Mouse (Mus musculus) gastrocnemius, adult 8-10 months (tissue): ENCODE measurements around the gene Dlgap1. TPM values are rescaled to one million over a fixed set of nuclear protein-coding genes. Genes with fewer than 3 reads are reported as not detected.

Experiments used
- DNase-seq, 2 experiments: peaks; one replicate each; pipeline ENCODE4 v3.0.0; 2022; ENCODE audit warnings: low spot score in 2 of 2
- total RNA-seq, 4 experiments: library from RNA; stranded (reverse); gene quantifications; 2 replicates each; pipeline ENCODE4 v1.2.4; 2022

The Dlgap1 gene
- total RNA-seq, 4 experiments from 2014 or later: 0.10 to 0.51 (median 0.30) TPM

- no peak for DNase-seq
These were observed 203.7 kb downstream of the Dlgap1 start for GRCm38 (mm10) chr17:70172500-70173036.

- DNase-seq: no peak
These were observed 205.0 kb downstream of the Dlgap1 start for GRCm38 (mm10) chr17:70173916-70174315.

- DNase-seq: no peak
These were observed 222.4 kb downstream of the Dlgap1 start for GRCm38 (mm10) chr17:70191228-70191627.

- no peak for DNase-seq
These were observed 254.0 kb downstream of the Dlgap1 start for GRCm38 (mm10) chr17:70222891-70223290.

- no peak for DNase-seq
These were observed 278.5 kb downstream of the Dlgap1 start for GRCm38 (mm10) chr17:70247342-70247741.

GRCm38 (mm10) chr17:70248250-70248649 is 279.4 kb downstream of the Dlgap1 start:
- no peak for DNase-seq

- DNase-seq: no peak
These were observed 283.6 kb downstream of the Dlgap1 start for GRCm38 (mm10) chr17:70252476-70252875.

GRCm38 (mm10) chr17:70256371-70256770 is 287.5 kb downstream of the Dlgap1 start:
- DNase-seq: no peak

GRCm38 (mm10) chr17:70263156-70263555 is 294.3 kb downstream of the Dlgap1 start:
- no peak for DNase-seq

- DNase-seq: no peak
These were observed 303.3 kb downstream of the Dlgap1 start for GRCm38 (mm10) chr17:70272125-70272524.

GRCm38 (mm10) chr17:70287708-70288107 is 318.8 kb downstream of the Dlgap1 start:
- DNase-seq: no peak

- no peak for DNase-seq
These were observed 325.2 kb downstream of the Dlgap1 start for GRCm38 (mm10) chr17:70294106-70294505.

- DNase-seq: no peak
These were observed 333.1 kb downstream of the Dlgap1 start for GRCm38 (mm10) chr17:70301941-70302478.

- DNase-seq: no peak
These were observed 333.8 kb downstream of the Dlgap1 start for GRCm38 (mm10) chr17:70302656-70303055.

GRCm38 (mm10) chr17:70305021-70305420 is 336.1 kb downstream of the Dlgap1 start:
- no peak for DNase-seq

GRCm38 (mm10) chr17:70307418-70308176 is 338.7 kb downstream of the Dlgap1 start:
- DNase-seq: no peak

GRCm38 (mm10) chr17:70308364-70309231 is 339.7 kb downstream of the Dlgap1 start:
- DNase-seq: no peak

- DNase-seq: no peak
These were observed 347.5 kb downstream of the Dlgap1 start for GRCm38 (mm10) chr17:70316327-70316726.

GRCm38 (mm10) chr17:70317779-70318178 is 348.9 kb downstream of the Dlgap1 start:
- no peak for DNase-seq

GRCm38 (mm10) chr17:70321976-70322375 is 353.1 kb downstream of the Dlgap1 start:
- DNase-seq: no peak

GRCm38 (mm10) chr17:70333440-70333839 is 364.6 kb downstream of the Dlgap1 start:
- DNase-seq: no peak

GRCm38 (mm10) chr17:70334171-70334570 is 365.3 kb downstream of the Dlgap1 start:
- DNase-seq: no peak
